18 mouse cellular contexts compared by ENCODE assay signal in genomic region chr2:60643406-60643805, GRCm38 (mm10).
A peak's percentile ranks its signal among the peaks of the same experiment; 100 is the strongest.
DNase-seq lines count a peak whose midpoint lies in the region; ATAC-seq and TF ChIP-seq lines count a peak whose summit lies in the region.
"Had no signal": no experiment of that assay in that cellular context is flagged by ENCODE, and none has a peak within 500 bp of the region (broad histone marks: within the 10 kb centered on the region; RNA-seq: fewer than 3 reads in every experiment).

No protein-coding gene starts in this region.

- DNase-seq in forebrain, embryonic 14.5 days (ENCODE audit: low spot score), result no peak
- no peak for DNase-seq in forebrain, postnatal 0 days
- DNase-seq: adrenal gland, adult 2 months; adrenal gland, postnatal 10 days; adrenal gland, postnatal 25 days; cerebellum, adult 11 months; cerebellum, adult 18-20 months; cerebellum, adult 8-10 months; cerebellum, adult 9-11 months; cerebellum, postnatal 14 days; cerebellum, postnatal 36 days; embryo, embryonic 11 days; gastrocnemius, adult 2 months had no signal

- peaks cover 6% of the 10 kb centered on the region; the same call in 1 of the 2 replicates for H3K27me3 ChIP-seq in forebrain, embryonic 15.5 days
- H3K27me3 ChIP-seq in forebrain, embryonic 14.5 days (replicated peaks; ENCODE audit: control insufficient read depth, insufficient read depth, low read length), result 0 out of 2 replicates have a peak, but pooled peaks cover 6% of the 10 kb centered on the region
- H3K27me3 ChIP-seq in forebrain, postnatal 0 days (ENCODE audit: insufficient read depth, low read length), result no peaks in the 10 kb centered on the region
- peaks cover 29% of the 10 kb centered on the region for H3K27me3 ChIP-seq in forebrain, embryonic 12.5 days
- H3K27me3 ChIP-seq: embryonic facial prominence, embryonic 13.5 days; embryonic facial prominence, embryonic 15.5 days had no signal

- no peaks in the 10 kb centered on the region for H3K4me1 ChIP-seq in forebrain, embryonic 15.5 days
- no peaks in the 10 kb centered on the region for H3K4me1 ChIP-seq in forebrain, embryonic 14.5 days (ENCODE audit: control insufficient read depth, insufficient read depth, low read length)
- H3K4me1 ChIP-seq in forebrain, postnatal 0 days (ENCODE audit: insufficient read depth), result no peaks in the 10 kb centered on the region
- 0 out of 2 replicates have a peak, but pooled peaks cover 3% of the 10 kb centered on the region for H3K4me1 ChIP-seq in forebrain, embryonic 12.5 days
- H3K4me1 ChIP-seq: embryonic facial prominence, embryonic 13.5 days; embryonic facial prominence, embryonic 15.5 days had no signal

- no peaks in the 10 kb centered on the region for H3K9me3 ChIP-seq in forebrain, embryonic 15.5 days
- no peaks in the 10 kb centered on the region for H3K9me3 ChIP-seq in forebrain, embryonic 14.5 days (replicated peaks; ENCODE audit: control insufficient read depth, low read length)
- no peaks in the 10 kb centered on the region for H3K9me3 ChIP-seq in forebrain, postnatal 0 days (ENCODE audit: low read length)
- H3K9me3 ChIP-seq in forebrain, embryonic 12.5 days, result no peaks in the 10 kb centered on the region
- H3K9me3 ChIP-seq: embryonic facial prominence, embryonic 13.5 days; embryonic facial prominence, embryonic 15.5 days had no signal

- no peaks in the 10 kb centered on the region for H3K36me3 ChIP-seq in forebrain, embryonic 15.5 days
- no peaks in the 10 kb centered on the region for H3K36me3 ChIP-seq in forebrain, embryonic 14.5 days (ENCODE audit: control insufficient read depth, insufficient read depth, low read length)
- H3K36me3 ChIP-seq in forebrain, postnatal 0 days (ENCODE audit: insufficient read depth), result no peaks in the 10 kb centered on the region
- no peaks in the 10 kb centered on the region for H3K36me3 ChIP-seq in forebrain, embryonic 12.5 days (replicated peaks)
- H3K36me3 ChIP-seq: embryonic facial prominence, embryonic 13.5 days; embryonic facial prominence, embryonic 15.5 days had no signal

- no peak overlapping the region for H3K4me3 ChIP-seq in forebrain, embryonic 15.5 days
- no peak overlapping the region for H3K4me3 ChIP-seq in forebrain, embryonic 14.5 days (ENCODE audit: low read depth, low read length)
- H3K4me3 ChIP-seq in forebrain, postnatal 0 days (ENCODE audit: low read depth, low read length), result no peak overlapping the region
- H3K4me3 ChIP-seq in forebrain, embryonic 12.5 days (replicated peaks), result no peak overlapping the region
- H3K4me3 ChIP-seq: embryonic facial prominence, embryonic 13.5 days; embryonic facial prominence, embryonic 15.5 days; erythroblast, embryonic 14.5 days; gastrocnemius, adult 2 months had no signal

- no peak overlapping the region for H3K27ac ChIP-seq in forebrain, embryonic 15.5 days (replicated peaks)
- no peak overlapping the region for H3K27ac ChIP-seq in forebrain, embryonic 14.5 days (ENCODE audit: low read depth, low read length)
- no peak overlapping the region for H3K27ac ChIP-seq in forebrain, postnatal 0 days (ENCODE audit: low read depth, low read length)
- H3K27ac ChIP-seq in forebrain, embryonic 12.5 days, result no peak overlapping the region
- H3K27ac ChIP-seq: embryonic facial prominence, embryonic 13.5 days; embryonic facial prominence, embryonic 15.5 days; gastrocnemius, adult 2 months had no signal

- H3K9ac ChIP-seq in forebrain, embryonic 15.5 days (replicated peaks), result no peak overlapping the region
- no peak overlapping the region for H3K9ac ChIP-seq in forebrain, embryonic 14.5 days (ENCODE audit: low read length)
- no peak overlapping the region for H3K9ac ChIP-seq in forebrain, postnatal 0 days
- H3K9ac ChIP-seq in forebrain, embryonic 12.5 days, result no peak overlapping the region
- H3K9ac ChIP-seq: embryonic facial prominence, embryonic 13.5 days; embryonic facial prominence, embryonic 15.5 days had no signal

- 0 out of 2 replicates have a peak, but pooled peaks have one; percentile 39 for ATAC-seq in forebrain, embryonic 15.5 days (replicated peaks)
- no peak for ATAC-seq in forebrain, embryonic 14.5 days
- ATAC-seq in forebrain, postnatal 0 days, result 0 out of 2 replicates have a peak, but pooled peaks have one; percentile 53
- ATAC-seq in forebrain, embryonic 12.5 days (ENCODE audit: low FRiP score), result no peak

- 55% methylated on average over 3 of the region's 3 CpGs for WGBS in forebrain, embryonic 15.5 days
- WGBS in forebrain, embryonic 14.5 days, result 61% methylated on average over 3 of the region's 3 CpGs
- 47% methylated on average over 3 of the region's 3 CpGs for WGBS in forebrain, postnatal 0 days
- 64% methylated on average over 3 of the region's 3 CpGs for WGBS in forebrain, embryonic 12.5 days

- no peak for TF ChIP-seq CTCF in forebrain, postnatal 0 days (IDR thresholded peaks at IDR 0.05; ENCODE audit: low read depth)

- no peak overlapping the region for H3K4me2 ChIP-seq in forebrain, embryonic 15.5 days (replicated peaks)
- no peak overlapping the region for H3K4me2 ChIP-seq in forebrain, embryonic 14.5 days (ENCODE audit: low read length)
- no peak overlapping the region for H3K4me2 ChIP-seq in forebrain, postnatal 0 days (ENCODE audit: low read depth)
- no peak overlapping the region for H3K4me2 ChIP-seq in forebrain, embryonic 12.5 days
- H3K4me2 ChIP-seq: embryonic facial prominence, embryonic 13.5 days; embryonic facial prominence, embryonic 15.5 days had no signal

Comparison
In these comparisons a context has a peak if more than half of its experiments do, and no peak if none do; other contexts are left out.
1. ATAC-seq: peak in forebrain, embryonic 15.5 days (single experiment) and forebrain, postnatal 0 days (single experiment); none in forebrain, embryonic 14.5 days (single experiment) and forebrain, embryonic 12.5 days (single experiment).